Mouse (Mus musculus) heart, adult 9 months (tissue): Measurements from ENCODE around the gene Ptprh.
A peak's percentile ranks its signal among the peaks of the same experiment; 100 is the strongest.
"Not testable (repeated sequence)": the region's sequence is repeated elsewhere in the genome, so short reads cannot be mapped to it uniquely, and the experiment has no call there.

Experiments used
- DNase-seq, 2 experiments: peaks; one replicate each; pipeline ENCODE4 v3.0.0; 2022; ENCODE audit warnings: low spot score in 2 of 2

Ptprh gene

DNA sequence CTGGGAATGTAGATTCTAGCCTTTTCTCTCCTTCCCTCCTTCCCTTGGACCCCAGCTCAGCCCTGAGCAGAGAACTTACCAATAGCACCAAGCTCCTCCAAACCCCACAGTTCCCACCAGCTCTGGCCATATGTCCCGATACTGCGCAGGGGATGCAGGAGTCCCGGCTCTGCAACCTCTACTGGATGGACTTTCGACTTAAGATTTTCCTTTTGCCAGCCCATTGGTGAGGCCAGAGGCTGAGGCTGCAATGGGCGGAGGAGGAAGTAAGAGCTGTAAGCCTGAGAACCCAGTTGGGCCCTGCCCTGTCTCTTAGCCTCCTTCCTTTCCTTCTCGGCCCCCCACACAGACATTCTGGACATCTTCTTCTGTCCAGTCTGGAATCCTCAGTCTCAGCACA lies 872 bp downstream of the Ptprh start:
- no peak for DNase-seq

GRCm38 (mm10) chr7:4597046-4597445 lies 6.8 kb downstream of the Ptprh start:
- not testable (repeated sequence) for DNase-seq

DNA sequence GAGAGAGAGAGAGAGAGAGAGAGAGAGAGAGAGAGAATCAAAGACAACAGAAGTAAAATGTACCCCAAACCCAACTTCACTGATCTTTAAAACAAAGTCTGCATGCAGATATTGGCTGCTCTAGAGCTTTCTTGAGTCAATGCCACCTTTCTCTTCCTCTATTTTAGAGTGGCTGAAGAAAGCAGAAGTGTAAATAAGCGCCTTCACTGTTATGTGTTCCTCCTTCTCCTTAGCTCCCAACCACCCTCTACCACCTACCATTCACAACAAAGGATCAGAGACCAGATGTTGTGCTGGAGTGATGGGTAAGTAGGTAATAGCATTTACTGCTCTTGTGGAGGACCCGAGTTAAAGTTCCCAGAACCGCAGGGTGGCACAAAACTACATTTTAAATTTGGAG lies 22.4 kb downstream of the Ptprh start:
- DNase-seq = not testable (repeated sequence)

- DNase-seq = not testable (repeated sequence)
These were observed 31.5 kb downstream of the Ptprh start for GRCm38 (mm10) chr7:4572361-4572760.

GRCm38 (mm10) chr7:4562660-4563059 lies 41.2 kb downstream of the Ptprh start:
- no peak for DNase-seq

GRCm38 (mm10) chr7:4557167-4557560 lies 46.7 kb downstream of the Ptprh start:
- no peak for DNase-seq

DNA sequence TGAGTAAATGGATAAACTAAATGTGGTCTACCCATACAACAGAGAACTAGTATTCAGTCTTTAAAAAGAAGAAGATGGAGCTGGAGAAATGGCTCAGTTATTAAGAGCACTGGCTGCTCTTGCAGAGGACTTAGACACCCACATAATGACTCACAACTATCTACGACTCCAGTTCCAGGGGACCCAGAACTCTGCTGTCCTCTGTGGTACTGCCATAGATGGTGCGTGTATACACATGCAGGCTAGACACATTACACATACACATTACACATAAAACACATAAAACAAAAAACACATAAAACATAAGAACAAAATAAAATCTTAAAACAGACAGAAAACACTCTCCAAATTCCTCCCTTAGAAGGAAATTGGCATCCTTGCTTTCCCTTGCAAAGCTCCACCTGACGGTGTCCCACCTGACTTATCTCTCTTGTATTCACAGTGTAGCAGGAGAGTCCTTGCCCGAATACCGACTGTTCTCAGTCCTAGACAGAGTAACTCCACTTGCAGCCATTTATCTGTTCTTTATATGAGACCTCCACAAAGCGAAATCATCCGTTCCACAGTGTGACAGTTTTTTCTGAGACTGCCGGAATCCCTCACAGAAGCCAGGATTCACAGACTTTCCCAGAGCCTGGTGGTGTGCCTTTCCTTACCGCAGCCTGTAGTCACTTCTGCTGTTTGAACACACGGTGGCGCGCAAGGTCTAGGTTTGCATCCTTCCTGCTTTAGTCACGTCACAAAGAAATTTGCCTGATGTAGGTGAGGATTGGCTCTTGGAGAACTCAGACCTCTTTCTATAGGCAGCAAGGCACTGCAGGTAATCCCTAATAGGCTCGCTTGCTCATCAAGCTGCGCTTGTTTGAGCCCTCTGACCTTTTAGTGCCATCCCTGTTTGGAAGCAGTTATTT lies 47.3 kb downstream of the Ptprh start:
- DNase-seq = peak; percentile 30 to 48

- no peak for DNase-seq
These were observed 56.6 kb downstream of the Ptprh start, which contains the start of gene Syt5 for GRCm38 (mm10) chr7:4547221-4547641. Gene Syt5, minus strand, starts transcription at chr7:4547541.

- DNase-seq = peak; percentile 37 to 55
These were observed 57.2 kb downstream of the Ptprh start for GRCm38 (mm10) chr7:4546591-4547131.

DNA sequence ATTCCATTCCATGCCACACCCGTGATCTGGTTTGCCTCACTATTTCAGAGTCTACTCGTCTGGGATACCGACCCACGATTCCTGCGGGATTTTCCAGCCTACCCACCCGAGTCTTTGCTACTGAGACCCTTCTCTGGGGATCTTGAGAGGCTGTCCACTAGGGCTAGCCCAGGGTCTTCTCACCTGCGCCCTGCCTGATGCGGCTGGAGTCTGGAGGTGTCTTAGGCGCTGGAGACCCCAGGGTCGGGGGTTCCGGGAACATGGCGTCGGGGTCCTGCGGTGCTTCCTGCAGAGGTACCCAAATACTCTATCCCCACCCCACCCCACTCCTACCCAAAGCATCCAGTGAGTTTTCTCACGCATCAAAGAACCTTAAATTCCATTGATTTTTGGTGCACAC lies 57.8 kb downstream of the Ptprh start:
- no peak for DNase-seq

DNA sequence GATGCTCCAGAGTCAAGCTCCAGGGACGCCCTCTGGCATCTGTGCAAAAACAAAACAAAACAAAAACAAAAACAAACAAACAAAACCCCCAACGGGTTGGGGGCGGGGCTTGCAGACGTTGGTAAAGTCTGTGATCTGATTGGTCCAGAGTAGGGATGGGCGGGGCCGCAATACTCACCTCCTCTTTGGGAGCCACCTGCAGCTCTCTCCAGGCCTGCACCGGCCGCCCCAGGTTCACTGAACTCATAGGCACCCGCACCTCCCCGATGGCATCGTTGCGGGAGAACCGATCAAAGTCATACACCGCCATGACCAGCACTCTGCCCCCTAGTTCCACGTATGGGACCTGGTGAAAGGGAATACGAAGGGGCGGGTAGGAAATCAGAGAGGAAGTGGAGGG lies 61.8 kb downstream of the Ptprh start:
- no peak for DNase-seq

DNA sequence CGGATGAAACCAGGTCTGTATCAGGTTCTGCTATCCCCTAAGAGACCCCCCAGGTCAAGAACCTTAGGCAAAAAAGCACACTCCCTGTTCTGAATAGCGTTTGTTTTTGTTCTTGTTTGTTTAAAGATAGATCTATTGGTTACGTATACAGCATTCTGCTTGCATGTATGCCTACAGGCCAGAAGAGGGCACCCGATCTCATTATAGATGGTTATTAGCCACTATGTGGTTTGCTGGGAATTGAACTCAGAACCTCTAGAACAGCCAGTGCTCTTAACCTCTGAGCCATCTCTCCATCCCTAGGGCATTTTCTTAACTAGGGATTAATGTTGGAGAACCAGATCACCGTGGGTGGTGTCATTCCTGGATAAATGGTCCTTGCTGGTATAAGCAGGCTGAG lies 62.5 kb downstream of the Ptprh start:
- no peak for DNase-seq

GRCm38 (mm10) chr7:4539019-4539418 lies 64.8 kb downstream of the Ptprh start:
- no peak for DNase-seq

GRCm38 (mm10) chr7:4537181-4537580 lies 66.7 kb downstream of the Ptprh start:
- no peak for DNase-seq

- no peak for DNase-seq
These were observed 67.5 kb downstream of the Ptprh start for GRCm38 (mm10) chr7:4536369-4536768.

DNA sequence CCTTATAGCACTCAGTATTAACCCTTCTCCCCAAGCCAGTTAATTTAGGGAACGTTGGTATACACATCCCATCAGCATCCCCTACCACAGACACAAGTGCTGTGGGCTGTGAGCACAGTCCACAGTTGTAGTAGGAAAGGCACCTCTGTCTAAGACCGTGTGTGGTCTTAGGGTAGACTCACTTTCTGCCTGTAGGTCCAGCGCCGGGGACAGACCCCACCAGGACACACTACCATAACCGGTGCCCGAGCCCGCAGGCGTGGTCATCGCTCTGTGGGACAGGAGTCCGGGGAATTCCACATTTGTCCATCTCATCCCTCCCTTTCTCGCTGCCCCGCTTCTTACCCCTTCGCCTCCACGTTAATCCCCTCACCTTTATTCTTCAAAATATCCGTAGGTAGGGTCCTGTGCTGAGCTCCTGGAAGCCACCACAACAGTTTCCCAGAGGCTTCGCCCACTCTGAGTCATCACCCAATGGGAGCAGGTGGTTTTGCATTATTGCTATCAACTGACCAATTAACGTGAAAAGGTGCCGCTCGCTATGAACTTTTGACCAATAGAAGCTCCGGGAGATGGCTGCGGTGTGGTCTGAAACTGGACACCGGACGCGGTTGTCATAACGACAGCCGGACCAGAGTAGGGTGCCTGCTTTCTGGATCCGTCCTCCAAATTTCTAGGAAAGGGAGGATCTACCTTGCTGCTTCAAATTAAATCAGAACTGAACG lies 71.7 kb downstream of the Ptprh start, which contains the start of gene Dnaaf3:
TSS of gene Dnaaf3 (minus strand) at position 449 of the 725 bp plus-strand sequence.
- DNase-seq = peak; percentile 59 to 75

- DNase-seq = not testable (repeated sequence)
These were observed 73.7 kb downstream of the Ptprh start for GRCm38 (mm10) chr7:4530166-4530565.

- DNase-seq = no peak
These were observed 76.5 kb downstream of the Ptprh start for GRCm38 (mm10) chr7:4527302-4527689.

GRCm38 (mm10) chr7:4526341-4527301 lies 77.2 kb downstream of the Ptprh start:
- peak; percentile 79 to 80 for DNase-seq

DNA sequence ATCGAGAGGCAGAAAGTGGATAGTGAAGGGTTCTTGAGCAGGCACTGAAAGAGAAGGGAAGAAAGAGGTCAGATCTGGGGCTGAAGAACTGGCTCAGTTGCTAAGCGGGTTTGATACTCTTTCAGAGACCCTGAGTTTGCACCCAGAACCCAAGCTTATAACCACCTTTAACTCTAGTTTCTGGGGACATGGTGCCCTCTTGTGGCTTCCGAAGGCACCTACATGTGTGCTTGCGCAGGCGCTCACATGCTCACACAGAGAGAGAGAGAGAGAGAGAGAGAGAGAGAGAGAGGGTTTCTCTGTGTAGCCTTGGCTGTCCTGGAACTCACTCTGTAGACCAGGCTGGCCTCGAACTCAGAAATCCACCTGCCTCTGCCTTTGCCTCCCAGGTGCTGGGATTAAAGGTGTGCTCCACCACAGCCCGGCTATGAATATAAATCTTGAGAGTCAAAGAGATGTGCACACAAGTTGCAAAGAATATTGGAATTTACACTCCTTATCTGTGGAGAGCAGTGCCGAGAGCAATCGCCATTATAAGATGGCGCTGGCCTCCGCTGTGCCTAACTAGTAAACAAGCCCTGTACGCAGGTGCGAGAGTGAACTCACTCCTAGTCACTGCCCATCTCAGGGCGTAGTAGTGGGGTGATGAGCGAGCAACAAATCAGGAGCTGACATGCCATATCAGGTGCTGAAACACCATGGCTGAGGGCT lies 79.5 kb downstream of the Ptprh start, which contains the start of gene Tnni3:
TSS of gene Tnni3 (minus strand) at position 18 of the 711 bp plus-strand sequence.
- DNase-seq = peak in 1 of 2 experiments; percentile 54
